Comparison of ENCODE assay signal across 8 mouse cellular contexts in the genomic region with DNA sequence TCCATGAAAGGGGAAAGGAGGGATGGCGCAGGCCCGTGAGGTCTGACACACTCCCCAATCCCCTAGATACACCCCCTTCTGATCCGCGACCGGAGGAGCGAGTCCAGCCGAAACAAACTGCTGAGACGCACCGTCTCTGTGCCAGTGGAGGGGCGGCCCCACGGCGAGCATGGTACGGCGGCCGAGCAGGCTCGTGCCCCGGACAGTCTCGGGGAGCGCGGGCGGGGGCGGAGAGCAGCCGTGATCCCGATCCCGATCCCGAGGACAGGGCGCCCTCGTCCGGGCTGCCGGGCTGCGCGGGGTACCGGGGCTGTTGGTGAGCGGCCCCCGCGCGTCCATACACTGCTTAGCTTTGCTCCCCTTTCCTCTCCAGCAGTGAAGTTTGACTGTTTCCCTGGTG. TPM values are rescaled to one million over a fixed set of nuclear protein-coding genes. Genes with fewer than 3 reads are reported as not detected.
A peak's percentile ranks its signal among the peaks of the same experiment; 100 is the strongest.
DNase-seq lines count a peak whose midpoint lies in the region; ATAC-seq and TF ChIP-seq lines count a peak whose summit lies in the region.

No protein-coding gene starts in this region.

- intact Hi-C loops in heart, adult 2 months (cut with DNase I) = loop anchor here (2.0 kb wide), 3 partner anchors 26 to 60 kb away; a partner anchor contains a TSS

- H3K27ac ChIP-seq in thymus, adult 2 months (ENCODE audit: control insufficient read depth, insufficient read depth, low read length) = no peak overlapping the region
- H3K27ac ChIP-seq in heart, adult 2 months = peak overlapping the region; percentile 66
- H3K27ac ChIP-seq in liver, embryonic 12.5 days = peak overlapping the region; percentile 18; the same call in 1 of the 2 replicates

- TF ChIP-seq POLR2A in thymus, adult 2 months (IDR thresholded peaks at IDR 0.05; ENCODE audit: control insufficient read depth, extremely low read depth, insufficient read depth, low read length, poor library complexity) = no peak
- TF ChIP-seq POLR2A in heart, adult 2 months (IDR thresholded peaks at IDR 0.05; ENCODE audit: insufficient read depth, low read depth, low read length) = peak; percentile 54; the same call in 1 of the 2 replicates

- H3K9ac ChIP-seq in heart, adult 2 months (ENCODE audit: low read depth, low read length) = peak overlapping the region; percentile 82
- H3K9ac ChIP-seq in liver, embryonic 12.5 days = peak overlapping the region; percentile 70

- TF ChIP-seq CTCF in thymus, adult 2 months (IDR thresholded peaks at IDR 0.05; ENCODE audit: borderline replicate concordance, control insufficient read depth, extremely low read depth, insufficient read depth, low read length, poor library complexity) = no peak
- peak; percentile 67 for TF ChIP-seq CTCF in heart, adult 2 months (IDR thresholded peaks at IDR 0.05)

- H3K36me3 ChIP-seq in thymus, adult 2 months (ENCODE audit: control insufficient read depth, insufficient read depth, low read length) = no peaks in the 10 kb centered on the region
- H3K36me3 ChIP-seq in heart, adult 2 months (ENCODE audit: control insufficient read depth, insufficient read depth, low read length) = no peaks in the 10 kb centered on the region
- no peaks in the 10 kb centered on the region for H3K36me3 ChIP-seq in liver, embryonic 12.5 days

- peak; percentile 40 for ATAC-seq in liver, embryonic 12.5 days

- peak overlapping the region; percentile 28 for H3K4me3 ChIP-seq in thymus, adult 2 months (ENCODE audit: control insufficient read depth, insufficient read depth, low read length)
- H3K4me3 ChIP-seq in heart, adult 2 months = peak overlapping the region; percentile 62
- peak overlapping the region; percentile 53 for H3K4me3 ChIP-seq in liver, embryonic 12.5 days

- H3K27me3 ChIP-seq in thymus, adult 2 months (ENCODE audit: control insufficient read depth, insufficient read depth, low read length) = peaks cover 10% of the 10 kb centered on the region; the same call in 1 of the 2 replicates
- no peaks in the 10 kb centered on the region for H3K27me3 ChIP-seq in heart, adult 2 months (ENCODE audit: control insufficient read depth, insufficient read depth, low read length)
- H3K27me3 ChIP-seq in liver, embryonic 12.5 days (replicated peaks) = peaks cover 34% of the 10 kb centered on the region

- DNase-seq in thymus, adult 2 months = no peak
- DNase-seq in thymus, adult 18-20 months = no peak
- DNase-seq in embryo, embryonic 9.5 days (ENCODE audit: extremely low spot score) = peak; percentile 73
- DNase-seq in heart, adult 2 months = peak; percentile 86 to 87
- DNase-seq in kidney, adult 18-20 months = peak; percentile 87
- DNase-seq in neural tube, embryonic 10.5 days (ENCODE audit: extremely low spot score, low spot score) = peak; percentile 71
- DNase-seq in testis, postnatal 10 days (ENCODE audit: low spot score) = peak; percentile 87

- H3K4me2 ChIP-seq in liver, embryonic 12.5 days = peak overlapping the region; percentile 81

- WGBS in thymus, adult 2 months = 3% methylated on average over 37 of the region's 37 CpGs
- WGBS in heart, adult 2 months = 2% methylated on average over 37 of the region's 37 CpGs
- 5% methylated on average over 37 of the region's 37 CpGs for WGBS in liver, embryonic 12.5 days (ENCODE audit: insufficient replicate concordance)

- no peaks in the 10 kb centered on the region for H3K9me3 ChIP-seq in liver, embryonic 12.5 days (replicated peaks)

- peaks cover 20% of the 10 kb centered on the region for H3K4me1 ChIP-seq in thymus, adult 2 months (replicated peaks; ENCODE audit: control insufficient read depth, insufficient read depth, low read length)
- peaks cover 1% of the 10 kb centered on the region; the same call in 1 of the 2 replicates for H3K4me1 ChIP-seq in heart, adult 2 months (ENCODE audit: control insufficient read depth, insufficient read depth, low read length)
- H3K4me1 ChIP-seq in liver, embryonic 12.5 days = peaks cover 67% of the 10 kb centered on the region

- TF ChIP-seq EP300 in heart, adult 2 months (IDR thresholded peaks at IDR 0.05; ENCODE audit: insufficient read depth, low read depth, low read length) = no peak

- no peaks in the 10 kb centered on the region for H3K79me2 ChIP-seq in heart, adult 2 months (replicated peaks; ENCODE audit: control insufficient read depth, insufficient read depth, low read length)

RNA-seq across cellular contexts. Expression of a gene that starts 5.5 kb away (rescaled TPM):
- polyA plus RNA-seq in thymus, adult 2 months (2012; rRNA removed) = 7.6 and 7.7 TPM in 2 replicates
- total RNA-seq in heart, adult 2 months (2021) = 1 to 10 TPM; 4.1 to 4.2 TPM
- 6.7 and 9.0 TPM in 2 replicates for polyA plus RNA-seq in heart, adult 2 months (2012; rRNA removed)
- 0.29 and 0.36 TPM in 2 replicates for polyA plus RNA-seq in liver, embryonic 12.5 days (2016; fragmentation: Nextera tagmentation; extraction: Ambion mirVana)

RNA-seq across cellular contexts. Expression of a gene that starts 7.2 kb away (rescaled TPM):
- polyA plus RNA-seq in thymus, adult 2 months (2012; rRNA removed) = 235 and 251 TPM in 2 replicates
- 10 to 100 TPM; 78.6 to 94.2 TPM for total RNA-seq in heart, adult 2 months (2021)
- polyA plus RNA-seq in heart, adult 2 months (2012; rRNA removed) = 85.1 and 96.6 TPM in 2 replicates
- polyA plus RNA-seq in liver, embryonic 12.5 days (2016; fragmentation: Nextera tagmentation; extraction: Ambion mirVana) = 119 and 129 TPM in 2 replicates

RNA-seq across cellular contexts. Expression of a gene that starts 13.7 kb away (rescaled TPM):
- 125 and 132 TPM in 2 replicates for polyA plus RNA-seq in thymus, adult 2 months (2012; rRNA removed)
- total RNA-seq in heart, adult 2 months (2021) = 10 to 100 TPM; 17.8 to 18.1 TPM
- 35.3 and 36.8 TPM in 2 replicates for polyA plus RNA-seq in heart, adult 2 months (2012; rRNA removed)
- 2.7 TPM in 2 replicates for polyA plus RNA-seq in liver, embryonic 12.5 days (2016; fragmentation: Nextera tagmentation; extraction: Ambion mirVana)

RNA-seq across cellular contexts. Expression of a gene that starts 26.4 kb away (rescaled TPM):
- polyA plus RNA-seq in thymus, adult 2 months (2012; rRNA removed) = 54.6 and 60.7 TPM in 2 replicates
- total RNA-seq in heart, adult 2 months (2021) = 1 to 10 TPM; 1.5 to 3.5 TPM
- 2.4 and 2.8 TPM in 2 replicates for polyA plus RNA-seq in heart, adult 2 months (2012; rRNA removed)
- 8.9 and 9.2 TPM in 2 replicates for polyA plus RNA-seq in liver, embryonic 12.5 days (2016; fragmentation: Nextera tagmentation; extraction: Ambion mirVana)

RNA-seq across cellular contexts. Expression of a gene that starts 29.7 kb away (rescaled TPM):
- polyA plus RNA-seq in thymus, adult 2 months (2012; rRNA removed) = 26.0 and 30.1 TPM in 2 replicates
- total RNA-seq in heart, adult 2 months (2021) = under 1 TPM; 0.26 to 0.36 TPM
- 0.62 and 0.79 TPM in 2 replicates for polyA plus RNA-seq in heart, adult 2 months (2012; rRNA removed)
- polyA plus RNA-seq in liver, embryonic 12.5 days (2016; fragmentation: Nextera tagmentation; extraction: Ambion mirVana) = 6.6 and 8.1 TPM in 2 replicates

Comparison
In these comparisons a context has a peak if more than half of its experiments do, and no peak if none do; other contexts are left out.
1. DNase-seq: peak in embryo, embryonic 9.5 days (single experiment), heart, adult 2 months (2 of 2), kidney, adult 18-20 months (single experiment), neural tube, embryonic 10.5 days (single experiment) and testis, postnatal 10 days (single experiment); none in thymus, adult 2 months (single experiment) and thymus, adult 18-20 months (0 of 2).
2. Peak in every context shown above with its lines, with median percentiles within 50 percentile points of each other: H3K4me3 ChIP-seq.